Mouse (Mus musculus): ENCODE results near the gene Rxfp4. TPM values are rescaled to one million over a fixed set of nuclear protein-coding genes. Genes with fewer than 3 reads are reported as not detected.
"Not testable (repeated sequence)": the region's sequence is repeated elsewhere in the genome, so short reads cannot be mapped to it uniquely, and the experiment has no call there.

The Rxfp4 gene
- polyA plus RNA-seq, 1 experiment, result not detected

DNA sequence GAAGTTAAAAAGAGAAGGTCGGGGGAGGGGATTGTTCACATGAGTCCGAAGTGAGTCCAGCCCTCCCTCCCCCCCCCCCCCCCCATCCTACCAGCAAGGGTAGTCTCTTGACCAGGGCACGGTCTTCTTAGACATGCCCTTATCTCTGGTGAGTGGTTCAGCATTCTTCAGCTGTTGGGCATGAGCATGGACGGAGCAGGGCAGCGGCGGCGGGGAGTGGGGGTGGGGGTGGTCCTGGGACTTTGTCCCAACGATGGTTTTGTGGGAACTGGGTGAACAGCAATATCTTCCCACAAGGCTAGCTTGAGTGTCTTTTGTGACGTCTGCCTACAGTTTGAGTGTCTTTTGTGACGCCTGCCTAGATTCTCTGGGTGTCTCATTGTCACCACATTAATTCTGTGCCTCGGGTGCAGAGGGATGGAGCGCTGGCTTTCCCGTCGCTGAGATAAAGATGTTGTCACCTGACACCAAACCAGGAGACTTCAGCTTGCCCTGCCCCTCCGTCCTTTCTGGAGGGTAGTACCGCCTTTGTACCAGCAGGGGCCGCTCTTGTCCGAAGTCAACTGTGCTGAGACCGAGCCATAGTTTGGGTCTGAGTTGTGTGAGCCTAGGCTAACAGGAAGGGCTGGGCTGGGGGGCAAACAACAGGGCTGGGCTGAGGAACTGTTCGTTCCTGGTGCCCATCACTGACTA, 45.7 kb downstream of the Rxfp4 start:
- no peaks in the 10 kb centered on the region for H3K36me3 ChIP-seq (ENCODE audit: control insufficient read depth)
- peaks cover 15% of the 10 kb centered on the region for H3K4me1 ChIP-seq (ENCODE audit: control insufficient read depth)
- TF ChIP-seq TAL1 (IDR thresholded peaks at IDR 0.05; ENCODE audit: low read length), result no peak
- TF ChIP-seq GATA1 (IDR thresholded peaks at IDR 0.05; ENCODE audit: low read length), result no peak
- no peaks in the 10 kb centered on the region for H3K9me3 ChIP-seq (ENCODE audit: control insufficient read depth, low read length)
- H3K27me3 ChIP-seq (ENCODE audit: control insufficient read depth), result no peaks in the 10 kb centered on the region
- H3K4me3 ChIP-seq (replicated peaks), result no peak overlapping the region

DNA sequence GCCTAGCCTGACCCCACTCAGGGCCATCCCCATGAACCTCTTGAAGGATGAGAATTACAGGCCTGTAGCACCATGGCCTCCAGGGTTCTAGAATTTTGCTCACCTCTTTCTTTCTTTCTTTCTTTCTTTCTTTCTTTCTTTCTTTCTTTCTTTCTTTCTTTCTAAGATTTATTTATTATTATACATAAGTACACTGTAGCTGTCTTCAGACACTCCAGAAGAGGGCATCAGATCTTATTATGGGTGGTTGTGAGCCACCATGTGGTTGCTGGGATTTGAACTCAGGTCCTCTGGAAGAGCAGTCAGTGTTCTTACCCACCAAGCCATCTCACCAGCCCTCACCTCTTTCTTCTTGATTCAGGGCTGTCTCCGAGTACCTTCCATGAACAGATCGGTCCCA, 47.3 kb downstream of the Rxfp4 start, which contains the start of gene Arhgef2:
Gene Arhgef2, plus strand, starts transcription at position 301 of the 400 bp plus-strand sequence.
- H3K4me1 ChIP-seq (ENCODE audit: control insufficient read depth), result peaks cover 15% of the 10 kb centered on the region
- not testable (repeated sequence) for H3K4me3 ChIP-seq (replicated peaks)

DNA sequence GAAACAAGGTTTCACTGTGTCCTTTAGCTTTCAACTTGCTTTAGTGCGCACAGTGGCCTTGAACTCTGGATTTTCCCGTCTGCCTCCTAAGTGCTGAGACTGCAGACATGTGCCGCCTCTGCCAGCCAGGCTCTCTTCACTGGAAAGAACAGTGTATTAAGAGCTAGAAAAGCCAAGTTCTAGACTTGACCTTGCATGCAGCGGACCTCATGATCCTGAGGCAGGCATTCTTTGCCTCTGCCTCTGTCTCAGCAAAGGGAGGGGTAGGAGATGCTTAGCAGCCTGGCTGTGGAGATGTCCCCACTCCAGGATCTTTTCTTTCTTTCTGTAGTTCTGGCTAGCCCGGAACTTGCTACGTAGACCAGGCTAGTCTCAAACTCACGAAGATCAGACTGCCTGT, 48.1 kb downstream of the Rxfp4 start:
- Histone ChIP-seq H3K27me3 (ENCODE audit: control insufficient read depth) (no peaks in the 10 kb centered on the region), H3K36me3 (ENCODE audit: control insufficient read depth) (no peaks in the 10 kb centered on the region), H3K9me3 (ENCODE audit: control insufficient read depth, low read length) (no peaks in the 10 kb centered on the region), H3K4me1 (ENCODE audit: control insufficient read depth) (peaks cover 15% of the 10 kb centered on the region), H3K4me3 (replicated peaks) (no peak overlapping the region)
- TF ChIP-seq GATA1 (IDR thresholded peaks at IDR 0.05; ENCODE audit: low read length) (no peak), TAL1 (IDR thresholded peaks at IDR 0.05; ENCODE audit: low read length) (no peak)

More for the DNA sequence above, 47.3 kb downstream of the Rxfp4 start, which contains the start of gene Arhgef2:
- H3K27me3 ChIP-seq (ENCODE audit: control insufficient read depth); H3K9me3 ChIP-seq (ENCODE audit: control insufficient read depth, low read length); H3K36me3 ChIP-seq (ENCODE audit: control insufficient read depth): not testable (repeated sequence)

DNA sequence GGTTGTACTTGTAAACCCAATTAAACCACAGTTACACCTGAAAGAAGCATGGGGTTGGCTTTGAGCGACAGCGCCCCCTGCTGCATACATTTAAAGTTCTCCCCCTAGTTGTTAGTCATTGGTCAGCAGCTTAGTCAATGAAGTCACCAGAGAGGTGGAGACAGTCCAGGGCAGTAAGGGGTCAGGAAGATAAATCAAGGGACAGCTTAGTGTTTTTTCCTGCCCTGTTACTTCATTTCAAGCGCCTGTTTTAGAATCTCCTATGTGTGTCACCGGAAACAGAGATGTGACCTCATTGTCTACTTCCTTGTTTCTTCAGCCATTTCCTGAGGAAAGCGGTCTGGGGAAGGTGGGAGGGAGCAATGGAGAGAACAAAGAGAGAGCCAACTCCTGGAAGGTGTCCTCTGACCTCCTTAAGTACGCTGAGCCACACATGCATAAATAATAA, 49.2 kb downstream of the Rxfp4 start:
- no peaks in the 10 kb centered on the region for H3K36me3 ChIP-seq (ENCODE audit: control insufficient read depth)
- TF ChIP-seq GATA1 (IDR thresholded peaks at IDR 0.05; ENCODE audit: low read length) (no peak), TAL1 (IDR thresholded peaks at IDR 0.05; ENCODE audit: low read length) (no peak)
- peaks cover 15% of the 10 kb centered on the region for H3K4me1 ChIP-seq (ENCODE audit: control insufficient read depth)
- H3K4me3 ChIP-seq (replicated peaks), result no peak overlapping the region
- H3K27me3 ChIP-seq (ENCODE audit: control insufficient read depth), result no peaks in the 10 kb centered on the region
- H3K9me3 ChIP-seq (ENCODE audit: control insufficient read depth, low read length), result no peaks in the 10 kb centered on the region

DNA sequence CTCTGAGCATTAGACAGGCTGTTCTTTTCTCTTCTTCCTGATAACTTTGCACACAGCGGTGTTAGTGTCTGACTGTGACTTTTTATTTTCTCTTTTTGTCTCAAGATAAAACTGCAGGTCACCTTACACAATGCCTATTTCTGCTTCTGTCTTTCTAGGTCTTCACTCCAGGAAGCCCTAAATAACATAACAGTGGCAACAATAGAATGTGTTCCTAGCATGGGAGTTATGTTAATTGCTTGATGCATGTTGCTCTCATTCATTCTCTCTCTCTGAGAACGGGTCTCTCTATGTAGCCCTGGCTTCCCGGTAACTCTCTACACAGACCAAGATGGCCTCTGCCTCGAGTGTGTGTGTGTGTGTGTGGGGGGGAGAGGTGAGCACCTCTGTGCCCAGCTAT, 50.5 kb downstream of the Rxfp4 start:
- Histone ChIP-seq H3K4me3 (replicated peaks) (no peak overlapping the region), H3K9me3 (ENCODE audit: control insufficient read depth, low read length) (no peaks in the 10 kb centered on the region), H3K4me1 (ENCODE audit: control insufficient read depth) (peaks cover 8% of the 10 kb centered on the region), H3K27me3 (ENCODE audit: control insufficient read depth) (no peaks in the 10 kb centered on the region), H3K36me3 (ENCODE audit: control insufficient read depth) (no peaks in the 10 kb centered on the region)
- no peak for TF ChIP-seq TAL1 (IDR thresholded peaks at IDR 0.05; ENCODE audit: low read length)
- TF ChIP-seq GATA1 (IDR thresholded peaks at IDR 0.05; ENCODE audit: low read length), result no peak

Other genes with a start within 250 kb of the Rxfp4 start
- 40.0 and 42.2 TPM in 2 replicates for gene Pmf1, start 242.8 kb downstream of the Rxfp4 start, polyA plus RNA-seq (2012)
- 1.1 and 1.2 TPM in 2 replicates for gene Slc25a44, start 228.0 kb downstream of the Rxfp4 start, polyA plus RNA-seq (2012)
- gene Sema4a, start 192.0 kb downstream of the Rxfp4 start, polyA plus RNA-seq (2012), result 0.11 and 0.12 TPM in 2 replicates
- gene Lmna, start 143.2 kb downstream of the Rxfp4 start, polyA plus RNA-seq (2012), result 137 and 158 TPM in 2 replicates
- gene Mex3a, start 120.7 kb downstream of the Rxfp4 start, polyA plus RNA-seq (2012), result 0.01 and 0.02 TPM in 2 replicates
- gene Rab25, start 104.8 kb downstream of the Rxfp4 start, polyA plus RNA-seq (2012), result not detected in 2 replicates
- gene Lamtor2, start 100.1 kb downstream of the Rxfp4 start, polyA plus RNA-seq (2012), result 7.4 and 12.2 TPM in 2 replicates
- 2.6 and 3.1 TPM in 2 replicates for gene Ubqln4, start 99.4 kb downstream of the Rxfp4 start, polyA plus RNA-seq (2012)
- gene Ssr2, start 77.3 kb downstream of the Rxfp4 start, polyA plus RNA-seq (2012), result 6.5 and 12.3 TPM in 2 replicates
- gene Arhgef2, start 47.2 kb downstream of the Rxfp4 start, polyA plus RNA-seq (2012), result 0.13 and 0.87 TPM in 2 replicates
- 0.32 and 0.37 TPM in 2 replicates for gene Khdc4, start 32.7 kb upstream of the Rxfp4 start, polyA plus RNA-seq (2012)
- 3.6 and 4.6 TPM in 2 replicates for gene Rit1, start 63.7 kb upstream of the Rxfp4 start, polyA plus RNA-seq (2012)
- 0.02 TPM in 1 of 2 replicates, not detected in the other for gene Syt11, start 122.0 kb upstream of the Rxfp4 start, polyA plus RNA-seq (2012)
- gene Gon4l, start 182.1 kb upstream of the Rxfp4 start, polyA plus RNA-seq (2012), result 1.1 and 1.2 TPM in 2 replicates

Data from erythroblast, embryonic 14.5 days (primary cell).